Mouse (Mus musculus) heart, embryonic 14.5 days (tissue): Measurements from ENCODE around the gene Fggy. TPM values are rescaled to one million over a fixed set of nuclear protein-coding genes. Genes with fewer than 3 reads are reported as not detected.

ENCODE experiments used
- ATAC-seq: fragments of 200-750 bp; cut with Nextera tagmentation; 2 replicates; pipeline ENCODE4 v1.8.0; 2017; ENCODE audit warnings: low read depth, moderate TSS enrichment; ENCODE audit not compliant: insufficient number of reproducible peaks, insufficient read depth, low FRiP score
- H3K27ac ChIP-seq, 2 experiments: fragments of 200-500 bp in 1 of 2; fragments of 300-500 bp in 1 of 2; sonication (generic) in 1 of 2; replicated peaks in 1 of 2; 2 replicates each; pipeline ENCODE4 v1.5.1; 2012 to 2014; ENCODE audit warnings: low read depth in 2 of 2, low read length in 2 of 2, control low read depth in 1 of 2, mild to moderate bottlenecking in 1 of 2, mixed read lengths in 1 of 2; ENCODE audit not compliant: control insufficient read depth in 1 of 2, insufficient read depth in 1 of 2
- H3K27me3 ChIP-seq: fragments of 300-500 bp; sonication (generic); 2 replicates; pipeline ENCODE4 v1.6.1; 2014; ENCODE audit warnings: mild to moderate bottlenecking, low read length, control low read depth; ENCODE audit not compliant: control insufficient read depth, insufficient read depth
- H3K36me3 ChIP-seq: fragments of 300-500 bp; sonication (generic); 2 replicates; pipeline ENCODE4 v1.6.1; 2014; ENCODE audit warnings: mild to moderate bottlenecking, control low read depth, low read length, mixed read lengths; ENCODE audit not compliant: control insufficient read depth, insufficient read depth
- H3K4me1 ChIP-seq, 2 experiments: fragments of 200-500 bp in 1 of 2; fragments of 300-500 bp in 1 of 2; sonication (generic) in 1 of 2; 2 replicates each; pipeline ENCODE4 v1.6.1; 2012 to 2014; ENCODE audit warnings: low read length in 2 of 2, control low read depth in 1 of 2, mixed read lengths in 1 of 2; ENCODE audit not compliant: control insufficient read depth in 2 of 2, insufficient read depth in 2 of 2
- H3K4me2 ChIP-seq: fragments of 300-500 bp; sonication (generic); 2 replicates; pipeline ENCODE4 v1.6.1; 2014; ENCODE audit warnings: mild to moderate bottlenecking, low read length
- H3K4me3 ChIP-seq, 2 experiments: fragments of 200-500 bp in 1 of 2; fragments of 300-500 bp in 1 of 2; sonication (generic) in 1 of 2; 2 replicates each; pipeline ENCODE4 v1.5.1; 2012 to 2014; ENCODE audit warnings: low read length in 2 of 2, mild to moderate bottlenecking in 2 of 2, control low read depth in 1 of 2, low read depth in 1 of 2, moderate library complexity in 1 of 2; ENCODE audit not compliant: control insufficient read depth in 1 of 2, insufficient read depth in 1 of 2
- H3K9ac ChIP-seq: fragments of 300-500 bp; sonication (generic); 2 replicates; pipeline ENCODE4 v1.6.1; 2014; ENCODE audit warnings: mild to moderate bottlenecking, low read length
- H3K9me3 ChIP-seq: fragments of 300-500 bp; sonication (generic); 2 replicates; pipeline ENCODE4 v1.6.1; 2016; ENCODE audit warnings: low read length, control low read depth; ENCODE audit not compliant: control insufficient read depth
- WGBS: fragments of 180-500 bp; shearing (Covaris S2); extraction: QIAGEN DNeasy Blood & Tissue Kit; methylation state at CpG from one replicate; pipeline ENCODE4 v1.1.7; 2014; 5-methylcytosine and 5-hydroxymethylcytosine counted together
- polyA plus RNA-seq: library from polyadenylated mRNA; unstranded; fragments of >200 nt; fragmentation: Nextera tagmentation; extraction: Ambion mirVana; gene quantifications from 2 replicates; pipeline ENCODE4 v1.2.1, GENCODE M21; 2014

The Fggy gene
- polyA plus RNA-seq, 1 experiment from 2014 or later = 4.4 TPM

DNA sequence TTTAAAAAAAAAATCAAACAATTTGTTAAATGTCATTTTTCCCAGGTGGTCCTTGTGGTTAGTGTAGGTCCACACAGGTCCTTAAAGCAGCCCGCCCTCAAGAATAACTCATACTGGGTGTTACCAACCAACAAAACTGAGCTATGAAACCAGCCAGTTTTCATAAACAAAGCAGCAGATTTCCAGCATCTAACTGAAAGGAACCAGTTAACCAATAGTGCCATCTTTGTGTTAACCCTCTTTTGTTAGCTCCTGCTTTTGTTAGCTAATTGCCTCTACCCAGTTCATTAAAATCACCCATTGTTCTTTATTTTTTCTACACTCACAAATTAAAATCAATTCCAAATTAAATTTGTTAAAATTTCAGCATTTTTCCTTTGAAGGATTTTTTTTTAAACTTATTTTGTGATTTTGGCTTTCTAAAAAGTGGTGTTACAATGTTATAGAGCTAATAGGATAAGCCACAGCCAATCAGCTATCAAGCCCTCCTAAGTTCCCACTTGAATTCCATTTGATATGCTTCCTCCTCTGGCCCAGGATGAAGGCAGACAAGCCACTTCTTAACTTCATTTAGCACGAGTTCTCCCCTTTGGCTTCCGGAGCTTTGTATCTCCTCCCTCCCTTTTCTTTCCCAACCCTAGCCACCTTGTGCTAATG, 15.8 kb upstream of the Fggy start:
- 46% methylated on average over 3 of the region's 3 CpGs for WGBS
- Histone ChIP-seq H3K36me3 (no peaks in the 10 kb centered on the region), H3K27ac (no peak overlapping the region), H3K27me3 (no peaks in the 10 kb centered on the region), H3K4me2 (no peak overlapping the region), H3K9ac (no peak overlapping the region), H3K4me1 (no peaks in the 10 kb centered on the region), H3K9me3 (no peaks in the 10 kb centered on the region), H3K4me3 (no peak overlapping the region)
- ATAC-seq = no peak

DNA sequence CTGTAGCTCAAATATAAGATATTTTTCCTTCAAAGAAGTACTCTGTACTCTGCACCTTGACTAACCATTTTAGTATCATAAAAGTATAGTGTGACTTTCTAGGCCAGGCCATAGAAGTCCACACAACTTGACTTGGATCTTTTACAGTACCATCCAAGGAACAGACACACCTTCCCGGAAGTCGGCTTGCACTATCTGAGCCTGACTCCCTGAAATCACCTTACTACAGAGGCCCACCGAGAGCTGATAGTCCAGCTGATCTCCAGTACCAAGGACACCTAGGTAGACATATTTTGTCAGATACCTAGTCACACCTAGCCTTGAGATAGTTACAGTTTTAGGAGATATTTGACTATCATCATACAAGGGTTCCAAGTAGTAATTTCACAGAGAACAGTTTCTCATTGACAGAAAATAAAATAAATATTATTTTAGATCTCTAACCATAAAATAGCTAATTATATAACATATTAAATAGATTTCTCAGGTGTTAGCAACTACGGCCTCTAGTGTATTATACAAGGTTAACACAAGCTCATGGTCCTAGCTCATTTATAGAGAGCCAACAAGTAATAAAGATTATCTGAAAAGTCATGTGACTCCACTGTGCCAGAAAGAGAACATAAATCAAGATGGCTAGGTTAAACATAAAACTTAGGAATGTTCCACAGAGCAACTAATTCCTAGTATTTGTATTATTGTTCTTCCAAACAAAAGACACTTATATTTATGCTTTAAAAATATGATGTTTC, 15.1 kb upstream of the Fggy start:
- Histone ChIP-seq H3K4me2 (no peak overlapping the region), H3K36me3 (no peaks in the 10 kb centered on the region), H3K4me1 (no peaks in the 10 kb centered on the region), H3K9ac (no peak overlapping the region), H3K27me3 (no peaks in the 10 kb centered on the region), H3K4me3 (no peak overlapping the region), H3K9me3 (no peaks in the 10 kb centered on the region), H3K27ac (no peak overlapping the region)
- no peak for ATAC-seq
- 91% methylated on average over 4 of the region's 4 CpGs for WGBS

GRCm38 (mm10) chr4:95543529-95543928, 13.8 kb upstream of the Fggy start:
- H3K27me3 ChIP-seq = no peaks in the 10 kb centered on the region
- H3K36me3 ChIP-seq = no peaks in the 10 kb centered on the region
- no peak overlapping the region for H3K4me2 ChIP-seq
- no peak for ATAC-seq
- 85% methylated on average over 4 of the region's 4 CpGs for WGBS
- H3K9me3 ChIP-seq = no peaks in the 10 kb centered on the region
- H3K27ac ChIP-seq = no peak overlapping the region
- H3K4me1 ChIP-seq = no peaks in the 10 kb centered on the region
- H3K9ac ChIP-seq = no peak overlapping the region
- no peak overlapping the region for H3K4me3 ChIP-seq

DNA sequence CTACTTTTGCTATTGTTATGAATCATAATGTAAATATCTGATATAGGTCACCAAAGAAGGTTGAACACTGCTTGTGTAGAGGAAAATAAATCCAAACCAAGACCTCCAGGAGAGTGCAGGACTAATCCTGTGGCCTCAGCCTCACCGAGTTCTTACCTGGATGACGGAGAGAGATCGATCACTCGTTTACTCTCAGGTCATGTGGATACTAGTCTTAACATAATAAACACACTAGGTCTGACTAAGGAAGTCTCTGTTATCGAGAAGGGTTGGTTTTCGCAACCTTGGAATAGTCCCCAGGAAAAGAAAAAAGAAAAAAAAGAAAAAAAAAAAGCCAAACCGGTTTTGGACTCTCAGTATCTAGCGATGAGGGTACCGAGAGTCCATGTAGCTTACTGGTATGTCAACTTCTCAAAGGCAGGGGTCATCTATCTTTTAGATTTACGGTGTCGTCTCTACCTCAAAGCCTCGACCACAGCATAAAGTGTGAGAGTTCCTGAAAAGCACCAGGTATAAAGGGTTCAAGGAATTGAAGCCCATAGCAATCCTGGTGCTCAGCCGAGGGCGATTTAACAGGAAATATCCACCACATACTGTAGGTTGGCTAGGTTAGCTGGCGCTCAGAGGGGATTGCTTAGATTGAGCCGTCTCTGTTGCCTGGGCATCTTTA, 509 bp upstream of the Fggy start:
- 35% methylated on average over 16 of the region's 16 CpGs for WGBS
- ATAC-seq = 0 out of 2 replicates have a peak, but pooled peaks have one; percentile 15

DNA sequence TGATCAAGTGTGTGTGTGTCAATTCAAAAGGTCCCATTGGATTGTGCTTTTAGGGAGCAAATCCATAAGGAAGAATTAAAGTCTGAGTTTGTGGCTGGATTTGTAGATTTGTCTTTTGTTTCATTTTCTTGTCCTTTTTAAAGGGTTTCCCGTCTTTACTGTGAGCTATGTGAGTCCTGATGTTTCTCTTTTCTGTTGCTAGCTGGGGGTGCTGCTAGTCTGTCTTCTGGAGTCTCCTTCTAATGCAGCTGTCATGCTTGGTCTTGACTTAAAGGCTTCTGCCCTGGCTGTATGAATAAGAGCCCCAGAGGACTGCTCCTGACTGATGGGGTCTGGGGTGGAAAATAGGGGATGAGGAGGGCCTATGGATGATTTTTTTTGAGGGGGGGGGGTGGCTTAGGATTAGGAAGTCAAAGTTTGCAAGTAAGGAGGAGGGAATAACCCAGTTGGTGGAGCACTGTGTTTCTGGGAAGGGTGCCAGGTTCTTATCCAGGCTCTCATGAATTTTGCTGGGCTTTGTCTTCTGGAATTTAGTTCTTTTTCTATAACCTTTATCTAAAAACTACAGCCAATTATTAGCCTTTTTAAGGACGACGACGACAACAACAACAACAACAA, 1.1 kb downstream of the Fggy start:
- peak overlapping the region; percentile 58 to 73 for H3K27ac ChIP-seq
- H3K4me2 ChIP-seq = peak overlapping the region; percentile 65; the same call in 1 of the 2 replicates
- H3K4me3 ChIP-seq = no peak overlapping the region
- H3K4me1 ChIP-seq = peaks cover 6 to 18% of the 10 kb centered on the region in 2 experiments
- ATAC-seq = no peak
- no peaks in the 10 kb centered on the region for H3K27me3 ChIP-seq
- 40% methylated on average over 4 of the region's 4 CpGs for WGBS
- H3K9ac ChIP-seq = no peak overlapping the region
- no peaks in the 10 kb centered on the region for H3K36me3 ChIP-seq
- H3K9me3 ChIP-seq = no peaks in the 10 kb centered on the region

More for the DNA sequence above, 509 bp upstream of the Fggy start:
- Histone ChIP-seq H3K9ac (peak overlapping the region; percentile 66), H3K36me3 (no peaks in the 10 kb centered on the region), H3K9me3 (no peaks in the 10 kb centered on the region), H3K27ac (peak overlapping the region in 1 of 2 experiments; percentile 72; a peak in 2 of 4 replicates), H3K4me1 (peaks cover 6 to 18% of the 10 kb centered on the region in 2 experiments), H3K4me2 (peak overlapping the region; percentile 65), H3K4me3 (peak overlapping the region; percentile 40 to 61), H3K27me3 (no peaks in the 10 kb centered on the region)

GRCm38 (mm10) chr4:95571621-95572020, 14.3 kb downstream of the Fggy start:
- H3K27ac ChIP-seq = no peak overlapping the region
- H3K9ac ChIP-seq = no peak overlapping the region
- 0 out of 2 replicates have a peak, but pooled peaks cover 4% of the 10 kb centered on the region for H3K9me3 ChIP-seq
- H3K27me3 ChIP-seq = no peaks in the 10 kb centered on the region
- H3K4me3 ChIP-seq = no peak overlapping the region
- ATAC-seq = no peak
- 63% methylated on average over 3 of the region's 3 CpGs for WGBS
- H3K4me1 ChIP-seq = no peaks in the 10 kb centered on the region
- no peaks in the 10 kb centered on the region for H3K36me3 ChIP-seq
- H3K4me2 ChIP-seq = no peak overlapping the region

- no peaks in the 10 kb centered on the region for H3K4me1 ChIP-seq
- ATAC-seq = no peak
These were observed 16.4 kb downstream of the Fggy start for GRCm38 (mm10) chr4:95573704-95574103.

More at GRCm38 (mm10) chr4:95573704-95574103, 16.4 kb downstream of the Fggy start:
- Histone ChIP-seq H3K27me3 (no peaks in the 10 kb centered on the region), H3K36me3 (no peaks in the 10 kb centered on the region), H3K4me2 (no peak overlapping the region), H3K9me3 (0 out of 2 replicates have a peak, but pooled peaks cover 4% of the 10 kb centered on the region), H3K4me3 (no peak overlapping the region), H3K9ac (no peak overlapping the region), H3K27ac (no peak overlapping the region)
